27 mouse cellular contexts compared by ENCODE assay signal in the genomic region with DNA sequence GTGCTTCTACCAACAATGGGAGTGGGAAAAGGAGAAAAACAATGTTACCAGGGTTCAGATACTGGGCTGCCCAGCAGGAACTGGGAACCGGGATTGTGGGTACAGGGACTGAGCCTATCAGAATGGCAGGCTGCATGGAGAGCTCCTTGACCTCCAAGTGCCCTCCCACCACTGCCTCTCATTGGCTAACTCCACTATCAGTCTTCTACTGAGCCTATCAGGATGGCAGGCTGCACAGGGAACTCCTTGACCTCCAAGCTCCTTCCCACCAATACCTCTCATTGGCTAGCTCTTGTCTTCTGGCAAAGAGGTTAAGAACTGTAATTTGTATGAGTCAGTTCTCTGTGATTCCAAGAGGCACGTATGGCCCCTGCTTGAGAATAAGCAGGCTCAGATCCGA.
DNase-seq lines count a peak whose midpoint lies in the region; ATAC-seq lines count a peak whose summit lies in the region.
"Had no signal": no experiment of that assay in that cellular context is flagged by ENCODE, and none has a peak within 500 bp of the region (broad histone marks: within the 10 kb centered on the region; RNA-seq: fewer than 3 reads in every experiment).

No protein-coding gene starts in this region.

- H3K9me3 ChIP-seq in limb, embryonic 11.5 days (ENCODE audit: control insufficient read depth, low read length): no peaks in the 10 kb centered on the region
- no peaks in the 10 kb centered on the region for H3K9me3 ChIP-seq in limb, embryonic 10.5 days (replicated peaks)
- H3K9me3 ChIP-seq: embryonic facial prominence, embryonic 12.5 days; forebrain, embryonic 12.5 days; hindbrain, embryonic 12.5 days; limb, embryonic 13.5 days; liver, embryonic 12.5 days; neural tube, embryonic 15.5 days had no signal

- no peaks in the 10 kb centered on the region for H3K36me3 ChIP-seq in limb, embryonic 11.5 days (ENCODE audit: control insufficient read depth, insufficient read depth, low read length)
- H3K36me3 ChIP-seq in limb, embryonic 10.5 days: no peaks in the 10 kb centered on the region
- H3K36me3 ChIP-seq: embryonic facial prominence, embryonic 12.5 days; forebrain, embryonic 12.5 days; hindbrain, embryonic 12.5 days; limb, embryonic 13.5 days; liver, embryonic 12.5 days; neural tube, embryonic 15.5 days had no signal

- no peak overlapping the region for H3K27ac ChIP-seq in limb, embryonic 11.5 days (replicated peaks; ENCODE audit: low read depth, low read length)
- H3K27ac ChIP-seq in limb, embryonic 10.5 days: no peak overlapping the region
- H3K27ac ChIP-seq: embryonic facial prominence, embryonic 12.5 days; forebrain, embryonic 12.5 days; gastrocnemius, adult 2 months; hindbrain, embryonic 12.5 days; kidney, postnatal 0 days; limb, embryonic 13.5 days; liver, embryonic 12.5 days had no signal

- H3K9ac ChIP-seq in limb, embryonic 11.5 days (ENCODE audit: low read length): no peak overlapping the region
- H3K9ac ChIP-seq: embryonic facial prominence, embryonic 12.5 days; forebrain, embryonic 12.5 days; hindbrain, embryonic 12.5 days; limb, embryonic 13.5 days; liver, embryonic 12.5 days; neural tube, embryonic 15.5 days had no signal

- 69% methylated on average over 3 of the region's 3 CpGs for WGBS in limb, embryonic 11.5 days
- WGBS in limb, embryonic 10.5 days: 86% methylated on average over 3 of the region's 3 CpGs

- no peaks in the 10 kb centered on the region for H3K27me3 ChIP-seq in limb, embryonic 11.5 days (ENCODE audit: control insufficient read depth, insufficient read depth, low read length)
- H3K27me3 ChIP-seq in limb, embryonic 10.5 days (ENCODE audit: low read depth, poor library complexity, severe bottlenecking): no peaks in the 10 kb centered on the region
- H3K27me3 ChIP-seq: embryonic facial prominence, embryonic 12.5 days; forebrain, embryonic 12.5 days; hindbrain, embryonic 12.5 days; limb, embryonic 13.5 days; liver, embryonic 12.5 days; neural tube, embryonic 15.5 days had no signal

- H3K4me3 ChIP-seq in limb, embryonic 11.5 days (ENCODE audit: low read depth, low read length): no peak overlapping the region
- H3K4me3 ChIP-seq in limb, embryonic 10.5 days: no peak overlapping the region
- H3K4me3 ChIP-seq: embryonic facial prominence, embryonic 12.5 days; erythroblast, embryonic 14.5 days; forebrain, embryonic 12.5 days; gastrocnemius, adult 2 months; hindbrain, embryonic 12.5 days; limb, embryonic 13.5 days; liver, embryonic 12.5 days; neural tube, embryonic 15.5 days had no signal

- no peak for ATAC-seq in limb, embryonic 11.5 days (ENCODE audit: insufficient number of reproducible peaks, low FRiP score, low TSS enrichment, low read depth)
- ATAC-seq: liver, embryonic 12.5 days had no signal

- no peak overlapping the region for H3K4me2 ChIP-seq in limb, embryonic 11.5 days (ENCODE audit: low read depth, severe bottlenecking)
- H3K4me2 ChIP-seq: embryonic facial prominence, embryonic 12.5 days; forebrain, embryonic 12.5 days; hindbrain, embryonic 12.5 days; limb, embryonic 13.5 days; liver, embryonic 12.5 days; midbrain, embryonic 11.5 days; neural tube, embryonic 15.5 days had no signal

- DNase-seq in limb, embryonic 11.5 days (ENCODE audit: low spot score): peak; percentile 33
- no peak for DNase-seq in limb, embryonic 10.5 days (ENCODE audit: low spot score)
- DNase-seq in ZHBTc4 (ENCODE audit: low read depth, low spot score): peak; percentile 76
- peak; percentile 12 for DNase-seq in mesoderm, embryonic 11.5 days (ENCODE audit: low read depth, low spot score)
- DNase-seq in urinary bladder, postnatal 14 days (ENCODE audit: low spot score): no peak
- no peak for DNase-seq in gastrocnemius, postnatal 4 days (ENCODE audit: low spot score in 2 of 2)
- no peak for DNase-seq in spleen, adult 18-20 months
- DNase-seq: adrenal gland, postnatal 25 days; cerebellum, adult 8-10 months; cerebellum, postnatal 36 days; gastrocnemius, adult 2 months; heart, adult 11 months; kidney, adult 2 months; layer of hippocampus, adult 9-11 months; lung, adult 18-20 months; lung, postnatal 10 days; right cerebral cortex, postnatal 14 days; thymus, postnatal 25 days had no signal

- H3K4me1 ChIP-seq in limb, embryonic 11.5 days (ENCODE audit: control insufficient read depth, insufficient read depth, low read length): peaks cover 8% of the 10 kb centered on the region
- H3K4me1 ChIP-seq in limb, embryonic 10.5 days: peaks cover 8% of the 10 kb centered on the region
- H3K4me1 ChIP-seq: liver, embryonic 12.5 days had no signal

Comparison
In these comparisons a context has a peak if more than half of its experiments do, and no peak if none do; other contexts are left out.
1. DNase-seq: peak in limb, embryonic 11.5 days (single experiment), ZHBTc4 (single experiment) and mesoderm, embryonic 11.5 days (single experiment); none in limb, embryonic 10.5 days (single experiment), urinary bladder, postnatal 14 days (single experiment), gastrocnemius, postnatal 4 days (0 of 2) and spleen, adult 18-20 months (0 of 2).